Mouse (Mus musculus) kidney, adult 2 months (tissue): ENCODE results near the gene Kif2c.

Experiments used
- CTCF ChIP-seq: fragments of 200-500 bp; conservative IDR thresholded peaks from 2 replicates; pipeline ENCODE4 v1.5.1; 2011; ENCODE audit warnings: low read depth, mild to moderate bottlenecking, control low read depth, low read length, moderate library complexity, mixed read lengths; ENCODE audit not compliant: insufficient read depth, insufficient read length
- POLR2A ChIP-seq: fragments of 200-500 bp; IDR thresholded peaks from one replicate; pipeline ENCODE4 v1.6.1; 2011; ENCODE audit warnings: low read depth, low read length, control low read depth

DNA sequence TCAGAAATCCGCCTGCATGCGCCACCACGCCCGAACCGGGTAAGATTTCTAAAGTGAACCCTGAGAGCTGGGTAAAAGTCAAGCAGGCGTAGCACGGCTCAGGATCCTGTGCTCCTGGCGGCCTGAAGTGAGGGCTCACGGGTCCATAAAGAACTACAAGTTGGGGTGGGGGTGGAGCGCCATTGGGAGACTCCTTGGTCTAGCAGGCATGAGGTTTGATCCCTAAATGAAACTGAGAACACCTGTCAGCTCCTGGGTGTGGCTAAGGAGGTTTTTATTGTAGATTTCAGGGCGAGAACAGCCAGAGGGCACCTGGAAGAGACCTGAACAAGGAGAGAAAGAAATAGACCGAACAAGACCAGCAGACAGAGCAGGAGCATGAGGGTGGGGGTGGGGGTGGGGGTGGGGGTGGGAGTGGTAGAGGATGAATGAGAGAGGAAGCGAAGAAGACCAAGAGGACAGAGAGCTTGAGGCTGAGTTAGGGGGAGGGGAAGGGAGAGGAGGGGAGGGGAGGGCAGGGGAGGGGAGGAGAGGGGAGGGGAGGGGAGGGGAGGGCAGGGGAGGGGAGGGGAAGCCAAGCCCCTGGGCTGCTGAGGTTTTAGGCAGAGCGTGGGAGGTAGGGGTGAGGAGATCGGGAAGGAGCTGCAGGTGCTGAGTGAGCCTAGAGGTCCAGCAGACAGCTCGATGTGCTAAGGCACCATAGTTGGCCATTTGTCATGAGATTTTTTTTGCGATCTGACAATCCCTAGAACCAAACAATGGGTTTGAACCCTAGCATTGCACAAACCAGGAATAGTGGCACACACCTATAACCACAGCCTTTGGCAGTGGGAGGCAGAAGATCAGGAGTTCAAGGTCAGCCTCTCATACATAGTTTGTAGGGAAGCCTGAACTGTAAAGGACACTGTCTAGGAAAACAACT is 43.9 kb downstream of the Kif2c start:
- TF ChIP-seq CTCF (no peak), POLR2A (no peak)
